Mouse (Mus musculus) MEL (cell line): Measurements from ENCODE around the gene Srbd1. TPM values are rescaled to one million over a fixed set of nuclear protein-coding genes. Genes with fewer than 3 reads are reported as not detected.

ENCODE experiments used
- DNase-seq: peaks from one replicate; pipeline ENCODE4 v3.0.0; 2011; ENCODE audit warnings: low read depth, low spot score
- H3K27ac ChIP-seq: 2 replicates; pipeline ENCODE4 v1.5.1; 2012; ENCODE audit warnings: low read depth, mild to moderate bottlenecking, control low read depth, low read length, moderate library complexity; ENCODE audit not compliant: control insufficient read depth
- H3K27me3 ChIP-seq, 2 experiments: fragments of 150-350 bp in 1 of 2; sonication (generic) in 1 of 2; 2 replicates each; pipeline ENCODE4 v1.6.1; 2012; ENCODE audit warnings: low read length in 2 of 2, mild to moderate bottlenecking in 2 of 2, improper control_type of control experiment in 1 of 2, moderate library complexity in 1 of 2; ENCODE audit not compliant: insufficient read depth in 2 of 2, control insufficient read depth in 1 of 2
- H3K36me3 ChIP-seq, 2 experiments: 2 replicates each; pipeline ENCODE4 v1.6.1; 2012 to 2014; ENCODE audit warnings: low read length in 2 of 2, improper control_type of control experiment in 1 of 2, inconsistent platforms in 1 of 2, mild to moderate bottlenecking in 1 of 2; ENCODE audit not compliant: insufficient read depth in 2 of 2, control insufficient read depth in 1 of 2
- H3K4me1 ChIP-seq, 2 experiments: fragments of 150-350 bp in 1 of 2; sonication (generic) in 1 of 2; 2 replicates each; pipeline ENCODE4 v1.6.1; 2012; ENCODE audit warnings: low read length in 2 of 2, improper control_type of control experiment in 1 of 2, mild to moderate bottlenecking in 1 of 2; ENCODE audit not compliant: insufficient read depth in 2 of 2, control insufficient read depth in 1 of 2
- H3K4me3 ChIP-seq, 2 experiments: fragments of 150-350 bp in 1 of 2; sonication (generic) in 1 of 2; 2 replicates each; pipeline ENCODE4 v1.5.1; 2012; ENCODE audit warnings: low read depth in 2 of 2, low read length in 2 of 2, mild to moderate bottlenecking in 2 of 2, moderate library complexity in 2 of 2, control low read depth in 1 of 2, improper control_type of control experiment in 1 of 2; ENCODE audit not compliant: control insufficient read depth in 1 of 2, insufficient read depth in 1 of 2
- H3K79me2 ChIP-seq: 2 replicates; pipeline ENCODE4 v1.6.1; 2012; ENCODE audit warnings: mild to moderate bottlenecking, low read length, moderate library complexity; ENCODE audit not compliant: control insufficient read depth, poor library complexity, insufficient read depth
- H3K9ac ChIP-seq: 2 replicates; pipeline ENCODE4 v1.6.1; 2012; ENCODE audit warnings: low read depth, mild to moderate bottlenecking, control low read depth, low read length, moderate library complexity; ENCODE audit not compliant: control insufficient read depth, poor library complexity, severe bottlenecking
- H3K9me3 ChIP-seq: fragments of 150-350 bp; sonication (generic); replicated peaks from 2 replicates; pipeline ENCODE4 v1.6.1; 2012; ENCODE audit warnings: mild to moderate bottlenecking, low read length, improper control_type of control experiment, moderate library complexity; ENCODE audit not compliant: insufficient read depth
- BHLHE40 ChIP-seq: IDR thresholded peaks from 2 replicates; pipeline ENCODE4 v1.6.1; 2012; ENCODE audit warnings: low read depth, mild to moderate bottlenecking, inconsistent platforms, low read length, improper control_type of control experiment, borderline replicate concordance
- CHD1 ChIP-seq: IDR thresholded peaks from 2 replicates; pipeline ENCODE4 v1.6.1; 2012; ENCODE audit warnings: low read depth, mild to moderate bottlenecking, inconsistent platforms, low read length, improper control_type of control experiment
- CHD2 ChIP-seq: IDR thresholded peaks from 2 replicates; pipeline ENCODE4 v1.6.1; 2011; ENCODE audit warnings: low read length, improper control_type of control experiment
- CTCF ChIP-seq, 3 experiments: IDR thresholded peaks in 2 of 3; conservative IDR thresholded peaks in 1 of 3; 2 replicates each; pipeline ENCODE4 v1.5.1; 2011 to 2012; ENCODE audit warnings: low read length in 3 of 3, low read depth in 2 of 3, mild to moderate bottlenecking in 2 of 3, improper control_type of control experiment in 1 of 3, inconsistent platforms in 1 of 3, mixed read lengths in 1 of 3, moderate library complexity in 1 of 3; ENCODE audit not compliant: control insufficient read depth in 1 of 3, insufficient read depth in 1 of 3, poor library complexity in 1 of 3, severe bottlenecking in 1 of 3
- E2F4 ChIP-seq: IDR thresholded peaks from 2 replicates; pipeline ENCODE4 v1.6.1; 2011; ENCODE audit warnings: low read depth, low read length, improper control_type of control experiment, borderline replicate concordance
- ELF1 ChIP-seq: IDR thresholded peaks from 2 replicates; pipeline ENCODE4 v1.6.1; 2014; ENCODE audit warnings: low read depth, mild to moderate bottlenecking, inconsistent platforms, low read length, improper control_type of control experiment, moderate library complexity
- EP300 ChIP-seq, 2 experiments: IDR thresholded peaks; 2 replicates each; pipeline ENCODE4 v1.6.1; 2011; ENCODE audit warnings: improper control_type of control experiment in 2 of 2, low read length in 2 of 2, low read depth in 1 of 2, mild to moderate bottlenecking in 1 of 2
- ETS1 ChIP-seq: IDR thresholded peaks from 2 replicates; pipeline ENCODE4 v1.6.1; 2012; ENCODE audit warnings: low read depth, mild to moderate bottlenecking, inconsistent platforms, low read length, improper control_type of control experiment, moderate library complexity
- GABPA ChIP-seq: IDR thresholded peaks from 2 replicates; pipeline ENCODE4 v1.6.1; 2012; ENCODE audit warnings: low read depth, mild to moderate bottlenecking, inconsistent platforms, low read length, improper control_type of control experiment, moderate library complexity
- HCFC1 ChIP-seq: IDR thresholded peaks from 2 replicates; pipeline ENCODE4 v1.6.1; 2012; ENCODE audit warnings: low read depth, mild to moderate bottlenecking, inconsistent platforms, low read length, improper control_type of control experiment, moderate library complexity
- KAT2A ChIP-seq: conservative IDR thresholded peaks from 2 replicates; pipeline ENCODE4 v1.6.1; 2012; ENCODE audit warnings: low read depth, low read length, improper control_type of control experiment, inconsistent platforms
- MAFK ChIP-seq: IDR thresholded peaks from 2 replicates; pipeline ENCODE4 v1.6.1; 2011; ENCODE audit warnings: low read depth, mild to moderate bottlenecking, low read length, improper control_type of control experiment, borderline replicate concordance
- MAX ChIP-seq: IDR thresholded peaks from 2 replicates; pipeline ENCODE4 v1.6.1; 2011; ENCODE audit warnings: low read length, improper control_type of control experiment
- MAZ ChIP-seq: IDR thresholded peaks from 2 replicates; pipeline ENCODE4 v1.6.1; 2012; ENCODE audit warnings: low read depth, mild to moderate bottlenecking, inconsistent platforms, low read length, improper control_type of control experiment
- MEF2A ChIP-seq: IDR thresholded peaks from 2 replicates; pipeline ENCODE4 v1.6.1; 2014; ENCODE audit warnings: low read depth, mild to moderate bottlenecking, inconsistent platforms, low read length, improper control_type of control experiment; ENCODE audit not compliant: poor library complexity, insufficient replicate concordance, severe bottlenecking; ENCODE audit errors: extremely low read depth
- MXI1 ChIP-seq: IDR thresholded peaks from 2 replicates; pipeline ENCODE4 v1.6.1; 2011; ENCODE audit warnings: mild to moderate bottlenecking, low read depth, low read length, improper control_type of control experiment
- MYB ChIP-seq: IDR thresholded peaks from 2 replicates; pipeline ENCODE4 v1.6.1; 2011; ENCODE audit warnings: mild to moderate bottlenecking, low read depth, low read length, improper control_type of control experiment
- NELFE ChIP-seq: IDR thresholded peaks from 2 replicates; pipeline ENCODE4 v1.6.1; 2011; ENCODE audit warnings: low read depth, low read length, improper control_type of control experiment
- POLR2A ChIP-seq, 2 experiments: IDR thresholded peaks; 2 replicates each; pipeline ENCODE4 v1.6.1; 2011 to 2012; ENCODE audit warnings: low read length in 2 of 2, mild to moderate bottlenecking in 2 of 2, control low read depth in 1 of 2, improper control_type of control experiment in 1 of 2, low read depth in 1 of 2, moderate library complexity in 1 of 2; ENCODE audit not compliant: control insufficient read depth in 1 of 2, insufficient read depth in 1 of 2, poor library complexity in 1 of 2
- POLR2AphosphoS2 ChIP-seq: IDR thresholded peaks from 2 replicates; pipeline ENCODE4 v1.6.1; 2011; ENCODE audit warnings: low read length, improper control_type of control experiment
- POLR2AphosphoS5 ChIP-seq: IDR thresholded peaks from 2 replicates; pipeline ENCODE4 v1.6.1; 2012; ENCODE audit warnings: low read depth, borderline replicate concordance, mild to moderate bottlenecking, inconsistent platforms, low read length, moderate library complexity, mixed read lengths
- RAD21 ChIP-seq: IDR thresholded peaks from 2 replicates; pipeline ENCODE4 v1.6.1; 2011; ENCODE audit warnings: mild to moderate bottlenecking, low read depth, low read length, improper control_type of control experiment
- RCOR1 ChIP-seq: IDR thresholded peaks from 2 replicates; pipeline ENCODE4 v1.6.1; 2012; ENCODE audit warnings: low read depth, mild to moderate bottlenecking, inconsistent platforms, low read length, improper control_type of control experiment
- SIN3A ChIP-seq: IDR thresholded peaks from 2 replicates; pipeline ENCODE4 v1.6.1; 2012; ENCODE audit warnings: low read length, improper control_type of control experiment, inconsistent platforms
- SMC3 ChIP-seq: IDR thresholded peaks from 2 replicates; pipeline ENCODE4 v1.6.1; 2011; ENCODE audit warnings: low read depth, low read length, improper control_type of control experiment
- TAL1 ChIP-seq: IDR thresholded peaks from 2 replicates; pipeline ENCODE4 v1.6.1; 2012; ENCODE audit warnings: mild to moderate bottlenecking, inconsistent platforms, low read length, moderate library complexity, mixed read lengths
- TBP ChIP-seq: IDR thresholded peaks from 2 replicates; pipeline ENCODE4 v1.8.0; 2011; ENCODE audit warnings: low read depth, low read length, improper control_type of control experiment
- USF1 ChIP-seq: IDR thresholded peaks from 2 replicates; pipeline ENCODE4 v1.6.1; 2014; ENCODE audit warnings: low read depth, mild to moderate bottlenecking, inconsistent platforms, low read length, improper control_type of control experiment, moderate library complexity
- USF2 ChIP-seq, 2 experiments: IDR thresholded peaks; 2 replicates each; pipeline ENCODE4 v1.6.1; 2011 to 2012; ENCODE audit warnings: improper control_type of control experiment in 2 of 2, low read length in 2 of 2, borderline replicate concordance in 1 of 2, inconsistent platforms in 1 of 2, low read depth in 1 of 2, mild to moderate bottlenecking in 1 of 2; ENCODE audit not compliant: insufficient read depth in 1 of 2
- ZKSCAN1 ChIP-seq: IDR thresholded peaks from 2 replicates; pipeline ENCODE4 v1.6.1; 2012; ENCODE audit warnings: low read depth, mild to moderate bottlenecking, inconsistent platforms, low read length, improper control_type of control experiment, moderate library complexity
- ZNF384 ChIP-seq: IDR thresholded peaks from 2 replicates; pipeline ENCODE4 v1.6.1; 2012; ENCODE audit warnings: low read depth, mild to moderate bottlenecking, inconsistent platforms, low read length, improper control_type of control experiment
- polyA plus RNA-seq, 2 experiments: library from polyadenylated mRNA; stranded (reverse) in 1 of 2; unstranded in 1 of 2; fragments of >175 nt in 1 of 2; fragments of >200 nt in 1 of 2; gene quantifications; 2 replicates each; pipeline versions ENCODE4 v1.2.1 to v1.2.4; 2012; ENCODE audit warnings: low replicate concordance in 2 of 2, low read depth in 1 of 2; ENCODE audit not compliant: insufficient read length in 2 of 2, insufficient read depth in 1 of 2, missing spikeins in 1 of 2
- total RNA-seq: library from RNA; depleted of rRNA; stranded (reverse); fragments of 300-350 nt; gene quantifications from 2 replicates; pipeline ENCODE4 v1.2.3, GENCODE M21; 2012

The Srbd1 gene
- total and polyA plus RNA-seq, 3 experiments = 14.9 to 30.5 TPM; not detected in 1

DNA sequence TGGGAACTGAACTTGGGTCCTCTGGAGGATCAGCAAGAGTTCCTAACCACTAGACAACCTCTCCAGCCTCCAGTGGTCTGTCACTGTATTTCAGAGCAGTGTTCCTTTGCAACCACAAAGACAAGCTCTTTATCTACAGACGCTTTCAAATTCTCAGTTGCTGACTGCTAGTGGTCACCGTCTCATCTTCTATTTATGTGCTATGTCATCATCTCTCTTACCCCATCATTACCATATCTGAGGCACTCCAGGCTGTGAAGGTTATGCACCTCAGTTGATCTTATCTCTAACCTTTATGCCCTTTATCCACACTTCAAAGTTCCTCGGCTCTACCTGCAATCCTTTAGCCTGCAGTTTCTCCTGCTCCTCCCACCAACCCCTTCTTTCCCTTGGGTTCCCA, 163.1 kb downstream of the Srbd1 start:
- Histone ChIP-seq H3K79me2 (no peaks in the 10 kb centered on the region), H3K9me3 (no peaks in the 10 kb centered on the region), H3K27me3 (no peaks in the 10 kb centered on the region), H3K27ac (no peak overlapping the region), H3K9ac (no peak overlapping the region), H3K36me3 (peaks cover 0 to 6% of the 10 kb centered on the region in 2 experiments; a peak in 3 of 4 replicates), H3K4me3 (no peak overlapping the region), H3K4me1 (peaks cover 8 to 13% of the 10 kb centered on the region in 2 experiments)
- DNase-seq = peak; percentile 16
- no peak for TF ChIP-seq KAT2A
- no peak for TF ChIP-seq MYB
- TF ChIP-seq RAD21 = no peak
- TF ChIP-seq ELF1 = no peak
- TF ChIP-seq ZNF384 = no peak
- TF ChIP-seq CHD2 = no peak
- TF ChIP-seq CTCF (IDR thresholded peaks at IDR 0.05 in 2 of 3, conservative IDR thresholded peaks at IDR 0.05 in 1 of 3; ENCODE audit: control insufficient read depth in 1 of 3, insufficient read depth in 1 of 3, low read depth in 2 of 3, low read length in 3 of 3, poor library complexity in 1 of 3, severe bottlenecking in 1 of 3) = no peak
- no peak for TF ChIP-seq MAZ
- TF ChIP-seq EP300 (IDR thresholded peaks at IDR 0.05; ENCODE audit: low read depth in 1 of 2, low read length in 2 of 2) = no peak

- no peaks in the 10 kb centered on the region for H3K79me2 ChIP-seq
- H3K27me3 ChIP-seq = no peaks in the 10 kb centered on the region
- H3K4me3 ChIP-seq = peak overlapping the region; percentile 32 to 45
- H3K9me3 ChIP-seq = no peaks in the 10 kb centered on the region
- peaks cover 0 to 6% of the 10 kb centered on the region in 2 experiments; a peak in 1 of 4 replicates for H3K36me3 ChIP-seq
- H3K9ac ChIP-seq = peak overlapping the region; percentile 33
- H3K4me1 ChIP-seq = peaks cover 4 to 10% of the 10 kb centered on the region in 2 experiments; a peak in 3 of 4 replicates
- DNase-seq = peak; percentile 83
- peak overlapping the region; percentile 29 for H3K27ac ChIP-seq
- TF ChIP-seq MXI1 (no peak), ZNF384 (no peak), CTCF (IDR thresholded peaks at IDR 0.05 in 2 of 3, conservative IDR thresholded peaks at IDR 0.05 in 1 of 3; ENCODE audit: control insufficient read depth in 1 of 3, insufficient read depth in 1 of 3, low read depth in 2 of 3, low read length in 3 of 3, poor library complexity in 1 of 3, severe bottlenecking in 1 of 3) (no peak), NELFE (no peak), SMC3 (peak; percentile 11; the same call in 1 of the 2 replicates), POLR2AphosphoS2 (no peak), E2F4 (no peak), TBP (no peak), ELF1 (no peak), HCFC1 (no peak), USF1 (no peak), MAFK (no peak), EP300 (IDR thresholded peaks at IDR 0.05; ENCODE audit: low read depth in 1 of 2, low read length in 2 of 2) (0 out of 4 replicates have a peak, but pooled peaks of 1 of the 2 experiments have one; percentile 9), MEF2A (no peak), CHD1 (no peak), POLR2A (IDR thresholded peaks at IDR 0.05; ENCODE audit: control insufficient read depth in 1 of 2, insufficient read depth in 1 of 2, low read depth in 1 of 2, low read length in 2 of 2, poor library complexity in 1 of 2) (no peak), MAZ (no peak), RAD21 (no peak), BHLHE40 (no peak), ETS1 (peak; percentile 66), USF2 (IDR thresholded peaks at IDR 0.05; ENCODE audit: borderline replicate concordance in 1 of 2, insufficient read depth in 1 of 2, low read depth in 1 of 2, low read length in 2 of 2) (no peak), POLR2AphosphoS5 (no peak), GABPA (no peak), MAX (no peak), TAL1 (no peak), ZKSCAN1 (no peak), SIN3A (no peak), RCOR1 (peak; percentile 33; the same call in 1 of the 2 replicates), CHD2 (no peak)
Observed at GRCm38 (mm10) chr17:85978876-85979275, 166.1 kb downstream of the Srbd1 start.
